9 mouse cellular contexts compared by ENCODE assay signal in genomic region chr6:91105400-91106129, GRCm38 (mm10). TPM values are rescaled to one million over a fixed set of nuclear protein-coding genes. Genes with fewer than 3 reads are reported as not detected.
DNase-seq lines count a peak whose midpoint lies in the region; TF ChIP-seq lines count a peak whose summit lies in the region.
"Had no signal": no experiment of that assay in that cellular context is flagged by ENCODE, and none has a peak within 500 bp of the region (broad histone marks: within the 10 kb centered on the region; RNA-seq: fewer than 3 reads in every experiment).

No protein-coding gene starts in this region.

- no peak overlapping the region for H3K27ac ChIP-seq in small intestine, adult 2 months (ENCODE audit: insufficient read depth, low read depth, low read length)

- TF ChIP-seq POLR2A in small intestine, adult 2 months (IDR thresholded peaks at IDR 0.05; ENCODE audit: low read depth, low read length) = no peak

- no peak overlapping the region for H3K4me3 ChIP-seq in small intestine, adult 2 months (ENCODE audit: low read depth, low read length)

- H3K27me3 ChIP-seq in small intestine, adult 2 months (ENCODE audit: control insufficient read depth, insufficient read depth, low read length) = no peaks in the 10 kb centered on the region

- TF ChIP-seq CTCF in small intestine, adult 2 months (IDR thresholded peaks at IDR 0.05; ENCODE audit: extremely low read depth, insufficient read length, insufficient replicate concordance, low read depth, low read length) = peak; percentile 38; the same call in 1 of the 2 replicates

- 76% methylated on average over 2 of the region's 2 CpGs for WGBS in small intestine, adult 2 months

- no peaks in the 10 kb centered on the region for H3K36me3 ChIP-seq in small intestine, adult 2 months (ENCODE audit: control insufficient read depth, insufficient read depth, low read length)

- DNase-seq in CD4-positive, CD25-positive, alpha-beta regulatory T cell, adult 2 months (ENCODE audit: low read depth, low spot score) = peak; percentile 71
- peak; percentile 57 for DNase-seq in T-cell, adult 2 months (ENCODE audit: low spot score)
- peak; percentile 45 for DNase-seq in liver
- DNase-seq in right cerebral cortex, adult 18-20 months = no peak
- no peak for DNase-seq in left cerebral cortex, adult 8-10 months (ENCODE audit: low spot score in 2 of 2)
- DNase-seq in heart, adult 8-10 months (ENCODE audit: low spot score) = no peak
- no peak for DNase-seq in right cerebral cortex, postnatal 36 days (ENCODE audit: low spot score in 2 of 2)
- DNase-seq: cerebellum, adult 9-11 months had no signal

- H3K4me1 ChIP-seq in small intestine, adult 2 months (ENCODE audit: control insufficient read depth, insufficient read depth, insufficient read length, low read length) = 0 out of 2 replicates have a peak, but pooled peaks cover 3% of the 10 kb centered on the region

RNA-seq across cellular contexts. Expression of gene Nup210, which starts 11.1 kb away (rescaled TPM):
- 25.9 and 28.9 TPM in 2 replicates for polyA plus RNA-seq in small intestine, adult 2 months (2012; rRNA removed)
- 10 to 100 TPM; 24.6 to 28.2 (median 26.7) TPM for total RNA-seq in left cerebral cortex, adult 8-10 months (2022)
- 1 to 10 TPM; 2.9 to 5.5 (median 3.2) TPM for total RNA-seq in heart, adult 8-10 months (2022)

RNA-seq across cellular contexts. Expression of gene Hdac11, which starts 50.9 kb away (rescaled TPM):
- polyA plus RNA-seq in small intestine, adult 2 months (2012; rRNA removed) = 13.4 and 24.0 TPM in 2 replicates
- total RNA-seq in left cerebral cortex, adult 8-10 months (2022) = 100 to 1,000 TPM; 185 to 200 (median 195) TPM
- total RNA-seq in heart, adult 8-10 months (2022) = 10 to 100 TPM; 20.1 to 24.7 (median 23.3) TPM

Comparison
In these comparisons a context has a peak if more than half of its experiments do, and no peak if none do; other contexts are left out.
1. DNase-seq: peak in CD4-positive, CD25-positive, alpha-beta regulatory T cell, adult 2 months (single experiment), T-cell, adult 2 months (single experiment) and liver (single experiment); none in right cerebral cortex, adult 18-20 months (single experiment), left cerebral cortex, adult 8-10 months (0 of 2), heart, adult 8-10 months (single experiment) and right cerebral cortex, postnatal 36 days (0 of 2).
2. RNA of gene Hdac11, which starts 50.9 kb away (total RNA-seq): 185 to 200 TPM in left cerebral cortex, adult 8-10 months; 20.1 to 24.7 TPM in heart, adult 8-10 months; every median in the first group is over 4 times any median in the second.